Mouse (Mus musculus) forebrain, embryonic 11.5 days (tissue): ENCODE measurements at regions not wholly inside any gene's neighbourhood (a gene's known extent, or its start where the extent isn't known, plus 50 kb on each side); places are given as distances from the start of the nearest gene placed in this dataset.

Experiments used
- ATAC-seq: fragments of 200-750 bp; cut with Nextera tagmentation; replicated peaks from 2 replicates; pipeline ENCODE4 v1.8.0; 2017; ENCODE audit warnings: moderate TSS enrichment; ENCODE audit not compliant: low FRiP score
- DNase-seq: peaks from one replicate; pipeline ENCODE4 v3.0.0-alpha.2; 2017; ENCODE audit warnings: low spot score
- H3K27ac ChIP-seq: fragments of 300-500 bp; sonication (generic); 2 replicates; pipeline ENCODE4 v1.5.1; 2014; ENCODE audit warnings: low read depth, low read length
- H3K27me3 ChIP-seq: fragments of 300-500 bp; sonication (generic); 2 replicates; pipeline ENCODE4 v1.6.1; 2014; ENCODE audit warnings: mild to moderate bottlenecking, low read length, mixed read lengths; ENCODE audit not compliant: control insufficient read depth, insufficient read depth
- H3K36me3 ChIP-seq: fragments of 300-500 bp; sonication (generic); 2 replicates; pipeline ENCODE4 v1.6.1; 2014; ENCODE audit warnings: mild to moderate bottlenecking, low read length, moderate library complexity, mixed read lengths; ENCODE audit not compliant: control insufficient read depth, insufficient read depth
- H3K4me1 ChIP-seq: fragments of 300-500 bp; sonication (generic); replicated peaks from 2 replicates; pipeline ENCODE4 v1.6.1; 2014; ENCODE audit warnings: low read length, mixed read lengths; ENCODE audit not compliant: control insufficient read depth, insufficient read depth
- H3K4me2 ChIP-seq: fragments of 300-500 bp; sonication (generic); 2 replicates; pipeline ENCODE4 v1.6.1; 2014; ENCODE audit warnings: low read depth, mild to moderate bottlenecking, low read length, moderate library complexity, mixed read lengths; ENCODE audit not compliant: severe bottlenecking
- H3K4me3 ChIP-seq: fragments of 300-500 bp; sonication (generic); 2 replicates; pipeline ENCODE4 v1.5.1; 2014; ENCODE audit warnings: low read depth, low read length
- H3K9ac ChIP-seq: fragments of 300-500 bp; sonication (generic); 2 replicates; pipeline ENCODE4 v1.6.1; 2014; ENCODE audit warnings: low read length
- H3K9me3 ChIP-seq: fragments of 300-500 bp; sonication (generic); 2 replicates; pipeline ENCODE4 v1.6.1; 2016; ENCODE audit warnings: low read length, mixed read lengths; ENCODE audit not compliant: control insufficient read depth
- WGBS: fragments of 180-500 bp; shearing (Covaris S2); extraction: QIAGEN DNeasy Blood & Tissue Kit; methylation state at CpG from one replicate; pipeline ENCODE4 v1.1.7; 2014; 5-methylcytosine and 5-hydroxymethylcytosine counted together

DNA sequence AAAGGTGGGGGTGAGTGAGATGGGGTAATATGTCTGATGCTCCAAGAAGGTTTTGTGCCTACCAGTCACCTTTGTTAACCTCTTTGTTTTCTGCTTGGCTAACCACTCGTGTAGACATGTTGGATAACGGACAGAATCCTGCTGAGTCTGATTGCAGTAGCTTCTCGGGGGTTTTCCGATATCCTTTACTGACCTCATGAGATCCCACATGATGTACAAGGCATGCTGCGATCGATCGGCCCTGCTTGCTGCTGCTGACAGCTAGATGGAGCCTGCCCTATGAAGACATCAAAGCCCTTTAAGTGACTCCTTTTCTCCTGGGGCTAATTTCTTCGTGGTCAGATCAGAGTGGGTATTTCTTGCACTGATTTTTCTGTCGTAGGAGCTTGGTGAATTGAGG lies 591.6 kb downstream of the Tmem132b start:
- no peak overlapping the region for H3K4me2 ChIP-seq
- DNase-seq (no peak), ATAC-seq (no peak)
- no peaks in the 10 kb centered on the region for H3K27me3 ChIP-seq
- no peak overlapping the region for H3K4me3 ChIP-seq
- WGBS = 68% methylated on average over 9 of the region's 9 CpGs
- H3K9me3 ChIP-seq = no peaks in the 10 kb centered on the region
- no peak overlapping the region for H3K9ac ChIP-seq
- H3K4me1 ChIP-seq = no peaks in the 10 kb centered on the region; the same call in 1 of the 2 replicates
- H3K36me3 ChIP-seq = no peaks in the 10 kb centered on the region
- no peak overlapping the region for H3K27ac ChIP-seq

- no peak overlapping the region for H3K9ac ChIP-seq
- H3K9me3 ChIP-seq = no peaks in the 10 kb centered on the region; the same call in 1 of the 2 replicates
- no peaks in the 10 kb centered on the region for H3K36me3 ChIP-seq
- no peaks in the 10 kb centered on the region for H3K27me3 ChIP-seq
- no peak overlapping the region for H3K4me3 ChIP-seq
- 25% methylated on average over 6 of the region's 6 CpGs for WGBS
- H3K4me2 ChIP-seq = no peak overlapping the region
- no peak overlapping the region for H3K27ac ChIP-seq
- 0 out of 2 replicates have a peak, but pooled peaks have one; percentile 46 for ATAC-seq
- no peak for DNase-seq
- no peaks in the 10 kb centered on the region; the same call in 1 of the 2 replicates for H3K4me1 ChIP-seq
Measured at GRCm38 (mm10) chr5:126127486-126127885, 595.9 kb downstream of the Tmem132b start.

GRCm38 (mm10) chr5:126148908-126149307 lies 617.3 kb downstream of the Tmem132b start:
- H3K27me3 ChIP-seq = no peaks in the 10 kb centered on the region
- ATAC-seq = no peak
- H3K4me3 ChIP-seq = no peak overlapping the region
- H3K4me2 ChIP-seq = no peak overlapping the region
- H3K9me3 ChIP-seq = no peaks in the 10 kb centered on the region
- no peaks in the 10 kb centered on the region for H3K36me3 ChIP-seq
- H3K9ac ChIP-seq = no peak overlapping the region
- WGBS = 92% methylated on average over 2 of the region's 2 CpGs
- no peak overlapping the region for H3K27ac ChIP-seq
- H3K4me1 ChIP-seq = no peaks in the 10 kb centered on the region
- DNase-seq = no peak

DNA sequence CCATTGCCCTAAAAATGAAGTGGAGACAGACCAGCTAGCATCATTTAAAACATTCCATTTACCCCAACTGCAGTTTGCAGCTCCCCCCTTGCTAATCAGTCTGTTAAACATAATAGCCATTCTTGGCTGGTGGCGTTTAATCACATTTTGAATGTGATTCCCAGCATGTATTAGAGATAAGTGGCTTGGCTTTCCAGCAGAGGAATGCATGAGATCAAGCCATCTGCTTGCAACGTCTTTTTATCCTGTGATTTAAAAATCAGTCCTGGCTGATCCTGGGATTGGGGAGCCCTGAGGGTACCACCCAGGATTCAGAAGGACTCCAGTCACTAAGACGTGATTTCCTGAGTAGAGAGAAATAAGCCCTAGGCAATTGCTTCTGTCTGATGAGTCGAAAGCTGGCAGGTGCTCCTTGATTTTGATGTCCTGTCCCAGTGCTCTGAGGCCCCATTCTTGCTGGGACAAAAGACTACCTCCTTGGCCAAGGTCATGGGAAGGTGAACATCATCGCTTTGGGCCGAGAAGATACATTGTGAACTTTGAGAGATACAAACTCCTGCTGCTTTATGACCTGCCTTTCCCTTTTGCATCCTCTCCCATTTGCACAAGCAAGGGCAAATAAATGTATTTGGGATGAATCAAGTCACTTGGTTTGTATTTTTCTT lies 623.8 kb downstream of the Tmem132b start:
- DNase-seq (no peak), ATAC-seq (no peak)
- no peak overlapping the region for H3K27ac ChIP-seq
- H3K4me1 ChIP-seq = no peaks in the 10 kb centered on the region
- H3K36me3 ChIP-seq = no peaks in the 10 kb centered on the region
- H3K9ac ChIP-seq = no peak overlapping the region
- no peak overlapping the region for H3K4me2 ChIP-seq
- H3K27me3 ChIP-seq = no peaks in the 10 kb centered on the region
- no peaks in the 10 kb centered on the region for H3K9me3 ChIP-seq
- H3K4me3 ChIP-seq = no peak overlapping the region
- WGBS = 20% methylated on average over 6 of the region's 6 CpGs

GRCm38 (mm10) chr5:126186111-126186510 lies 654.5 kb downstream of the Tmem132b start:
- no peak for ATAC-seq
- WGBS = 36% methylated on average over 5 of the region's 5 CpGs
- no peaks in the 10 kb centered on the region for H3K36me3 ChIP-seq

GRCm38 (mm10) chr5:126199876-126200275 lies 668.3 kb downstream of the Tmem132b start:
- DNase-seq (no peak), ATAC-seq (no peak)
- Histone ChIP-seq H3K36me3 (no peaks in the 10 kb centered on the region), H3K4me1 (no peaks in the 10 kb centered on the region), H3K9ac (no peak overlapping the region), H3K9me3 (no peaks in the 10 kb centered on the region), H3K27ac (no peak overlapping the region), H3K27me3 (no peaks in the 10 kb centered on the region), H3K4me2 (no peak overlapping the region), H3K4me3 (no peak overlapping the region)
- 88% methylated on average over 4 of the region's 4 CpGs for WGBS

More at GRCm38 (mm10) chr5:126186111-126186510, 654.5 kb downstream of the Tmem132b start:
- no peak overlapping the region for H3K27ac ChIP-seq
- no peak overlapping the region for H3K4me2 ChIP-seq
- H3K9me3 ChIP-seq = no peaks in the 10 kb centered on the region
- no peak for DNase-seq
- no peaks in the 10 kb centered on the region for H3K27me3 ChIP-seq
- H3K4me1 ChIP-seq = no peaks in the 10 kb centered on the region; the same call in 1 of the 2 replicates
- no peak overlapping the region for H3K4me3 ChIP-seq
- no peak overlapping the region for H3K9ac ChIP-seq

GRCm38 (mm10) chr5:126201535-126201934 lies 670.0 kb downstream of the Tmem132b start:
- Histone ChIP-seq H3K4me3 (no peak overlapping the region), H3K27ac (no peak overlapping the region), H3K9ac (no peak overlapping the region), H3K27me3 (no peaks in the 10 kb centered on the region), H3K9me3 (no peaks in the 10 kb centered on the region), H3K4me1 (no peaks in the 10 kb centered on the region), H3K4me2 (no peak overlapping the region), H3K36me3 (no peaks in the 10 kb centered on the region)
- 29% methylated on average over 4 of the region's 4 CpGs for WGBS
- DNase-seq = peak; percentile 52
- ATAC-seq = no peak

DNA sequence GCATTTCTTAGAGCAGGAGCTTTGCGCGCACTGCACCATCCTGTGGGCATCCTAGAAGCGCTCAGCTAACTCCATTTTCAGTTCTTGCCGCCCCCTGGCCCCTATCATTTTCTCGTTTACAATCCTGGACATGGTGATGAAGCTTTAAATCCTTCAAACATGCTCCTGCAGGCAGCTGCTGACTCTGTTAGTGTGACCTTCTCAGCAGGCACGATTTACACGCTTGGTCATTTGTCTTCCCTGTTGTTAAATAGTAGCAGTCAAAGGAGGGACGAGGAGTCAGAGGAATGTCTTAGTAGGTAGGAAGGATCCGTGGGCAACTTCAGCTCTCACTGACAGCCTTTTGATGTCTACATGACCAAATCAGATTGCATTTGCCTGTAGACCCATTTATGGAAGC lies 670.4 kb downstream of the Tmem132b start:
- 62% methylated on average over 9 of the region's 9 CpGs for WGBS
- H3K36me3 ChIP-seq = no peaks in the 10 kb centered on the region
- H3K9ac ChIP-seq = no peak overlapping the region
- no peak overlapping the region for H3K4me3 ChIP-seq
- no peak overlapping the region for H3K27ac ChIP-seq
- H3K27me3 ChIP-seq = no peaks in the 10 kb centered on the region
- no peaks in the 10 kb centered on the region for H3K9me3 ChIP-seq
- ATAC-seq (no peak), DNase-seq (no peak)
- no peaks in the 10 kb centered on the region for H3K4me1 ChIP-seq
- no peak overlapping the region for H3K4me2 ChIP-seq

DNA sequence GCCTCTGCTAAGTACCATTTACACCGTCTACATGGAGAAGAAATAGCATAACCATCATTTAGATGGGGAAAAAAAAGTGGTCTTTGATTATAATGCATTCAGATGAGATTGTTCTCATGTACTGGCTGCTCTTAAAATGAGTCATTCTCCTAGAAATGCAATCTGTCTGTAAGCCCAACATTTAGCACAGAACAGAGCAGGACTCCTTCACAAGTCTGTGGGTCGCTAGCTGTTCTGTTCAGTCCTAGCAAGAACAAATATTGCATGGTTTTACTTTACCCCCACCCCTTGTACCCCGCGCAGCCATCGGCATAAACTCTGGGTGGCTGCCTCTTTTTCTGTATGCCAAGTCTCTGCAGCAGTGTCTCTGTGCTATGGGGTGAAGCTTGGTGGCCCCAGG lies 685.4 kb downstream of the Tmem132b start:
- H3K4me3 ChIP-seq = no peak overlapping the region
- no peak overlapping the region for H3K27ac ChIP-seq
- no peaks in the 10 kb centered on the region for H3K36me3 ChIP-seq
- WGBS = 89% methylated on average over 5 of the region's 5 CpGs
- DNase-seq = no peak
- H3K9me3 ChIP-seq = no peaks in the 10 kb centered on the region
- no peak for ATAC-seq
- H3K27me3 ChIP-seq = no peaks in the 10 kb centered on the region
- no peaks in the 10 kb centered on the region for H3K4me1 ChIP-seq
- H3K9ac ChIP-seq = no peak overlapping the region
- no peak overlapping the region for H3K4me2 ChIP-seq
